Mouse (Mus musculus) right cerebral cortex, postnatal 14 days (tissue): ENCODE results near the gene Chmp3.

Source experiments
- DNase-seq: peaks from one replicate; pipeline ENCODE4 v3.0.0; 2022

The Chmp3 gene

GRCm38 (mm10) chr6:71543686-71544499 is at the start of gene Chmp3:
TSS of gene Chmp3 (plus strand) at chr6:71543797.
- peak; percentile 94 for DNase-seq

GRCm38 (mm10) chr6:71494341-71495020 is 49.1 kb upstream of the Chmp3 start:
- DNase-seq, result peak; percentile 39

DNA sequence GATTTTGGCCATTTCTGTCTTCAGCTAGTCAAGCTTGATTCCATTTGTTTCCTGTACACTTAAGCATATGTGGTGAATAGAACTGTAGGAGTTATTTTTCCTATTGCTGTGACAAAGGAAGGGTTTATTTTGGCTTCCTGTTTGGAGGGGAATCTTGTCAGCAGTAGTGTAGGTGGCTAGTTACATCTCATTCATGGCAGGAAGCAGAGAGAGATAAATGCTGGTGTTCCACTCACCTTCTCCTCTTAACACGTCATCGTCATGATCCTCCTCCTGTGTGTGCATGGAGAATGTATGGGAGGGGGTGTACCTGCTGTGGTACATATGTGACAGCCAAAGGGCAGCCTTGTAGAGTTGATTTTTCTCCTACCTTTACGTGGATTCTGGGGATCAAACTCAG is 43.0 kb upstream of the Chmp3 start:
- no peak for DNase-seq

GRCm38 (mm10) chr6:71503001-71503400 is 40.6 kb upstream of the Chmp3 start:
- DNase-seq, result no peak

DNA sequence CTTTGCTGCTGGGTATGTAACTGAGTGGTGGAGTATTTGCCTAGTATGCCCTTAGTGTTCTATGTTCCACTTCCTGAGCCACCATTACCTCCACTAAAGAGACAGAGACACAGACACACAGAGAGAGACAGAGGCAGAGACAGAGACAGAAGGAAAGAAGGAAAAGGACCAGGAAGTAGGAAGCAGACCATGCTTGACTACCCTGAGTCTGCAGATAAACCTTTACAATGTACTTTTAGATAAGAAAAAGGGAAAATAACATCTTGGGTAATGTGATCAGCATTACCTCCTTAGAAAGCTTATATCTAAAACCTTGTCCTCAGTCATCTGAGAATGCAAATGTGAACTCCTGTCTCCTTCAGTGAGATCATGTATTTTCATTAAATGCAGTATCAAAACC is 39.9 kb upstream of the Chmp3 start:
- DNase-seq, result no peak

GRCm38 (mm10) chr6:71504091-71504490 is 39.5 kb upstream of the Chmp3 start:
- no peak for DNase-seq

- no peak for DNase-seq
These were observed 37.9 kb upstream of the Chmp3 start for GRCm38 (mm10) chr6:71505671-71506070.

DNA sequence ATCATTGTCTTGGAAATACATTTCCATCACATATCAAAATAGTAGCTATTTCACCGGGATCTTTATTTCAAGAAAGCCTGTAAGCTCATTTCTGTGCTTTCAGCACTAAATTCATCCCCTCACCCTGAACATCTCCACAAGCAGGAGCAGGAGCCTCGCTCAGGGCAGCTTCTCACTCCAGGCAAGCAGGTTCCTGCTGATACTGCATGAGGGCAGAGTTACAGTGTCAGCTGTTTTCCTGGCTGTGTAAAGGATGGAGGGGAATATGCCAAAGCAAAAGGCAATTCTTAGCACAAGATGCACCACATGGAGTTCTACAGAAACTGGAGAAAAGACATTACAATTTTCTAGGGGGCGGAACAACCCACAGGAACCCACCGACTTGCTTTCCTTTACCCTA is 24.1 kb upstream of the Chmp3 start:
- DNase-seq, result no peak

GRCm38 (mm10) chr6:71525556-71525955 is 18.0 kb upstream of the Chmp3 start:
- no peak for DNase-seq

DNA sequence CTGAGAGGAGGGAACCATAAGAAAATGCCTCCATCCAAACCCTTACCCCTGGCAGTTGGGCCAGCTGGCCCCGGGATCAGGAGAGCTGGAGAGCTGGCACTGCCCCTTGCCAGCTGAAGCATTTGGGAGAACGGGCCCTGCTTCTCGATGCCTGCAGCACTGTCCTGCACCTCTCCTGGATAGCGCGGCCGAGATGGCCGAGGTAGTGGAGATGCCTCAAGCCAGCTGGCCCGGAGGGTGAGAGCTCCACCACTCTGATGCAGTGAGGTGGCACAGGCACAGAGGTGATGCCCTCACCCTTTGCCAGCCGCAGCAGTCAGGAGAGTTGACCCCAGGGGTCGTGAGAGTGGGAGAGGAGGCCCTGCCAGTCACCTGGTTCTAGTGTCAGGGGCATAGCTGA is 16.5 kb upstream of the Chmp3 start:
- no peak for DNase-seq

DNA sequence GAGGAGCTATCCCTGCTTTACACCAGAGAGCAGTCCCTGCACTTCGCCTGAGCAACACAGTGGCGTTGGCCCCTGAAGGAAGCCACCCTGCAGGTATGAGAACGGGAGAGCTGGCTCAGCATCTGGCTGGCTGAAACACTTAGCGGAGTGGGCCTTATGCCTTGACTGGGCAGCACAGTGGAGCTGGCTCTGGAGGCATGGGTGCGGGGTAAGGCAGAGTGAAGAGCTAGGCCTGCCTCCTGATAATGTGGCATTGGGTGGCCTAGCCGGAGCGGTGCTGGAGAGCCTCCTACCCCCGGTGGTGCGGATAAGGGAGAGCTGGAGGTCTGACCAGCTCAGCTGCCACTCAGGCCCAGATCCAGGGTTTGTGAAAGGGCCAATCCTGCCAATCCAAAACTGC is 15.8 kb upstream of the Chmp3 start:
- no peak for DNase-seq

DNA sequence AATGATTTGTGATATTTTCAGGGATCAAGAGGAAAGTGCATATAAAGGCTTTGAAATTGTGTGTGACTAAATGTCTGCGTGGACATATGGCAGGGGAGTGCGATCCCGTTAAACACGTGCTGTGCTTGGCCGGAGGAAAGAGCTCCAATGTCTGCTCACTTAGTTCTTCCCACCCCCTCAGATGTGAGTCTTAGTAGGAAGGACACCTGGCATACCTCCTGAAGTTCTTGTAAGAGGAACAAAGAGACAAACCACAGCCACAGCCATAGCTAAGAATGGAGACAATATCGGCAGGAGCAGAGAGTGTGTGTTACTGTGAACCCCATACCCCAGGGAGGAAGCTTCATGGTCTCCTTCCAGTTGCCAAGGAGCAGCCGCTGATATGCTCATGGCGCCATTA is 13.4 kb upstream of the Chmp3 start:
- DNase-seq, result no peak

GRCm38 (mm10) chr6:71537286-71537685 is 6.3 kb upstream of the Chmp3 start:
- no peak for DNase-seq

- no peak for DNase-seq
These were observed 11.9 kb downstream of the Chmp3 start for GRCm38 (mm10) chr6:71555507-71555951.

- DNase-seq, result no peak
These were observed 13.2 kb downstream of the Chmp3 start for GRCm38 (mm10) chr6:71556826-71557225.

GRCm38 (mm10) chr6:71568616-71569015 is 25.0 kb downstream of the Chmp3 start:
- DNase-seq, result no peak

GRCm38 (mm10) chr6:71569025-71569424 is 25.4 kb downstream of the Chmp3 start:
- no peak for DNase-seq

- no peak for DNase-seq
These were observed 31.8 kb downstream of the Chmp3 start for GRCm38 (mm10) chr6:71575359-71575758.

- DNase-seq, result no peak
These were observed 35.9 kb downstream of the Chmp3 start for GRCm38 (mm10) chr6:71579478-71579877.

GRCm38 (mm10) chr6:71583198-71583597 is 39.6 kb downstream of the Chmp3 start:
- DNase-seq, result no peak

GRCm38 (mm10) chr6:71589401-71589800 is 45.8 kb downstream of the Chmp3 start:
- DNase-seq, result no peak

- no peak for DNase-seq
These were observed 46.6 kb downstream of the Chmp3 start for GRCm38 (mm10) chr6:71590154-71590553.

DNA sequence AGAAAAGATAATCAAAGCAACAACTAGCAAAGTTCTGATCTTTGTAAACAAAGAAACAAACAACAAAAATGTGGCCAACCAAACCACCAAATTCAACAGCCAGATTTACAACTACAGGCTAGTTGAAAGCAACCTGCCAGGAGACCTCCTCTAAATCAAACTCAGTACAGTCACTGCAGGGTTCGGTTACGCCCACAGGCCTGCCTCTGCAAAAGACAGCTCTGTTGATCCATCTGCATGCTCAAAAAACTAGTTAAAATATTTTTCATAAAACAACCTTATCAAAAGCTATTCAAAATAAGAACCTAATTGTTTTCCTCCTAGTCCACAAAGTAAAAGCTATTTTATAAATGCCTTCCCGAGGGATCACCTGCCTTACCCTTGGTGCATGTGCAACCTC is 64.2 kb downstream of the Chmp3 start:
- no peak for DNase-seq

- DNase-seq, result no peak
These were observed 65.4 kb downstream of the Chmp3 start for GRCm38 (mm10) chr6:71608994-71609393.
